Mouse (Mus musculus): ENCODE results near the gene C530008M17Rik. TPM values are rescaled to one million over a fixed set of nuclear protein-coding genes. Genes with fewer than 3 reads are reported as not detected.

The C530008M17Rik gene
- total and polyA plus RNA-seq, 3 experiments, result 3.2 to 10.6 TPM; not detected in 1

- Histone ChIP-seq H3K9me3 (replicated peaks; ENCODE audit: insufficient read depth, low read length) (no peaks in the 10 kb centered on the region), H3K9ac (ENCODE audit: control insufficient read depth, low read depth, low read length, poor library complexity, severe bottlenecking) (no peak overlapping the region), H3K79me2 (ENCODE audit: control insufficient read depth, insufficient read depth, low read length, poor library complexity) (no peaks in the 10 kb centered on the region), H3K4me1 (ENCODE audit: control insufficient read depth in 1 of 2, insufficient read depth in 2 of 2, low read length in 2 of 2) (peaks cover 15 to 16% of the 10 kb centered on the region in 2 experiments), H3K27me3 (ENCODE audit: control insufficient read depth in 1 of 2, insufficient read depth in 2 of 2, low read length in 2 of 2) (no peaks in the 10 kb centered on the region), H3K36me3 (ENCODE audit: control insufficient read depth in 1 of 2, insufficient read depth in 2 of 2, low read length in 2 of 2) (peaks cover 0 to 18% of the 10 kb centered on the region in 2 experiments; a peak in 2 of 4 replicates), H3K27ac (ENCODE audit: control insufficient read depth, low read depth, low read length) (no peak overlapping the region), H3K4me3 (ENCODE audit: control insufficient read depth in 1 of 2, insufficient read depth in 1 of 2, low read depth in 2 of 2, low read length in 2 of 2) (no peak overlapping the region)
- TF ChIP-seq USF2 (IDR thresholded peaks at IDR 0.05; ENCODE audit: borderline replicate concordance in 1 of 2, insufficient read depth in 1 of 2, low read depth in 1 of 2, low read length in 2 of 2) (no peak), KAT2A (conservative IDR thresholded peaks at IDR 0.05; ENCODE audit: low read depth, low read length) (no peak), ELF1 (IDR thresholded peaks at IDR 0.05; ENCODE audit: low read depth, low read length) (no peak), ZKSCAN1 (IDR thresholded peaks at IDR 0.05; ENCODE audit: low read depth, low read length) (no peak), UBTF (IDR thresholded peaks at IDR 0.05; ENCODE audit: borderline replicate concordance, insufficient read depth, low read depth, low read length) (no peak), ETS1 (IDR thresholded peaks at IDR 0.05; ENCODE audit: low read depth, low read length) (no peak), EP300 (IDR thresholded peaks at IDR 0.05; ENCODE audit: low read depth in 1 of 2, low read length in 2 of 2) (no peak), BHLHE40 (IDR thresholded peaks at IDR 0.05; ENCODE audit: borderline replicate concordance, low read depth, low read length) (no peak), SMC3 (IDR thresholded peaks at IDR 0.05; ENCODE audit: low read depth, low read length) (no peak), MAFK (IDR thresholded peaks at IDR 0.05; ENCODE audit: borderline replicate concordance, low read depth, low read length) (no peak), MYC (IDR thresholded peaks at IDR 0.05; ENCODE audit: low read depth, low read length) (no peak), NRF1 (IDR thresholded peaks at IDR 0.05; ENCODE audit: insufficient read depth, low read depth, low read length, poor library complexity, severe bottlenecking) (no peak), TCF12 (IDR thresholded peaks at IDR 0.05; ENCODE audit: low read depth, low read length) (no peak), MYB (IDR thresholded peaks at IDR 0.05; ENCODE audit: low read depth, low read length) (no peak), CTCF (IDR thresholded peaks at IDR 0.05 in 2 of 3, conservative IDR thresholded peaks at IDR 0.05 in 1 of 3; ENCODE audit: control insufficient read depth in 1 of 3, insufficient read depth in 1 of 3, low read depth in 2 of 3, low read length in 3 of 3, poor library complexity in 1 of 3, severe bottlenecking in 1 of 3) (no peak)
- no peak for DNase-seq (ENCODE audit: low read depth, low spot score)
These were observed 24.6 kb downstream of the C530008M17Rik start for GRCm38 (mm10) chr5:76680959-76681358.

- Histone ChIP-seq H3K79me2 (ENCODE audit: control insufficient read depth, insufficient read depth, low read length, poor library complexity) (no peaks in the 10 kb centered on the region), H3K9me3 (replicated peaks; ENCODE audit: insufficient read depth, low read length) (no peaks in the 10 kb centered on the region), H3K4me1 (ENCODE audit: control insufficient read depth in 1 of 2, insufficient read depth in 2 of 2, low read length in 2 of 2) (peaks cover 19 to 21% of the 10 kb centered on the region in 2 experiments), H3K27ac (ENCODE audit: control insufficient read depth, low read depth, low read length) (no peak overlapping the region), H3K4me3 (ENCODE audit: control insufficient read depth in 1 of 2, insufficient read depth in 1 of 2, low read depth in 2 of 2, low read length in 2 of 2) (no peak overlapping the region), H3K36me3 (ENCODE audit: control insufficient read depth in 1 of 2, insufficient read depth in 2 of 2, low read length in 2 of 2) (peaks cover 0 to 24% of the 10 kb centered on the region in 2 experiments; a peak in 2 of 4 replicates), H3K9ac (ENCODE audit: control insufficient read depth, low read depth, low read length, poor library complexity, severe bottlenecking) (no peak overlapping the region), H3K27me3 (ENCODE audit: control insufficient read depth in 1 of 2, insufficient read depth in 2 of 2, low read length in 2 of 2) (no peaks in the 10 kb centered on the region)
- no peak for TF ChIP-seq TAL1 (IDR thresholded peaks at IDR 0.05; ENCODE audit: low read length)
- no peak for DNase-seq (ENCODE audit: low read depth, low spot score)
These were observed 25.8 kb downstream of the C530008M17Rik start for GRCm38 (mm10) chr5:76681895-76682656.
